Mouse (Mus musculus) ZHBTc4 (cell line): ENCODE data around the gene Taf12.

Source experiments
- DNase-seq: peaks from one replicate; pipeline ENCODE4 v3.0.0-alpha.2; 2011; ENCODE audit warnings: low read depth, low spot score

Gene Taf12

DNA sequence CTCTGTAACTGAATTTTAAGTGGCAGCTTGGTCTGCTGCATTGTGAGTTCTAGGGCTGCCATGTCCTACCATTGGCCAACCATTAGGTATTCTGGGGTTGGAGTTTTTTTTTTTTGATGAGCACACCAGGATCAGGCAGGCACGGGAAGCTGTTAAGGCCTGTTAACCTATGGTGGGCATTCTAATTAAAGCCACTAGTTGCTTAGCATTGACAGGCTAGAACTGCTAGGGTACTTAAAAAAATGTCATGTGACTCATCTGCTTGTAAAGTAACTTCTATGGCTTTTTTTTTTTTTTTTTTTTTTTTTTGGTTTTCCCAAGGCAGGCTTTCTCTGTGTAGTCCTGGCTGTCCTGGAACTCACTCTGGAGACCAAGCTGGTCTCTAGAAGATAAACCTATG lies 37.0 kb downstream of the Taf12 start:
- peak; percentile 74 for DNase-seq

DNA sequence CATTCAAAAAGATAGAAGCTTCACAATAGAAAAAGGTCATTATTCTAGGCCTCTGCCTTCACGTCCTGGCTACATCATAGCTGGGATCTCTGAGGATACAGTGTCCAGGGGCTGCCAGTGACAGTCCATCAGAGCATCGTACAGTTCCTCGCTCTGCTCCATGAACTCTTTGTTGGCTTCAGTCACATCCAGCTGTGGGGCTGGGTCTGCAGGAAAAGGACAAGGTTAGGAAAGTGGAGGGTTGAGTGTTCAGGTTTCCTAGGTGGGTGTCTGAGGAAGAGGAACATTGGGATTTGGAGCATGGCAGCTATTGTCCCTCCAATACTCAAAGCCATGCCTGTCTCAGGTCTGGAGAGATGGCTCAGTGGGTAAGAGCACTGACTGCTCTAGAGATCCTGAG lies 37.6 kb downstream of the Taf12 start:
- DNase-seq, result peak; percentile 77

DNA sequence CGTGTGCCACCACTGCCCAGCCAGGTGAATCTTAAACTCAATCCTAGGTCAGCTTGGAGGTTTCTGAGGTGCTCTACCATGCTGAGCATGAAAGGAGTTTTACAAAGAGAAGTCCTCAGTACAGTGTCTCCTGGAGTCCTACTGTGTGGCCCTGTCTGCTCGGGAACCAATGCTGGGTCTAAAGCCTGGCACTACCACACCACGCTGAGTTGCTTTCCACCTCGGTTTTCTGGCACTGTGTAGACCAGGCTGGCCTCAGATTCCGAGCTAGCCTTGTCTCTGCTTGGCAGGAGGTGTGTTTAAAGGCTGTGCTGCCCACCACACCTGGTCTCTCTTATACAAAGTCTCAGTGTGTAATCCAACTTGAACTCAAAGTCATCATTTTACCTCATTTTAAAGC lies 38.5 kb downstream of the Taf12 start:
- DNase-seq, result no peak

DNA sequence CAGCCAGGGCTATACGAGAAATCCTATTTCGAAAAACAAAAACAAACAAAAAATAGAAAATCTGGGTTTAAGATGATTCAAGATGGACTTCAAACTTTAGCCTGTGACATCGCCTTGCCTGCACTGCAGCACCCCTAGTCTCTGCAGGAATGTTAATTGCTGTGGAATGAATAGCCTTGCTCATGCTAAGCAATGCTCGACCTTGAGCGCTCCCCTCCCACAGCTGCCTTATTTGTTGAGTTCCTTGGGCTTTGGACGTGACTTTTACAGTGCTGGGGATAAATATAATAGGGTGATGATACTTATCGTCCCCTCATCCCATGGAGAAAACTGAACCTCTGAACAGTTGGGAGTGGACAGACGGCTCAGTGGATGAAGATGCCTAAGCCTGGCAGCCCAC lies 41.5 kb downstream of the Taf12 start:
- DNase-seq, result peak; percentile 92

DNA sequence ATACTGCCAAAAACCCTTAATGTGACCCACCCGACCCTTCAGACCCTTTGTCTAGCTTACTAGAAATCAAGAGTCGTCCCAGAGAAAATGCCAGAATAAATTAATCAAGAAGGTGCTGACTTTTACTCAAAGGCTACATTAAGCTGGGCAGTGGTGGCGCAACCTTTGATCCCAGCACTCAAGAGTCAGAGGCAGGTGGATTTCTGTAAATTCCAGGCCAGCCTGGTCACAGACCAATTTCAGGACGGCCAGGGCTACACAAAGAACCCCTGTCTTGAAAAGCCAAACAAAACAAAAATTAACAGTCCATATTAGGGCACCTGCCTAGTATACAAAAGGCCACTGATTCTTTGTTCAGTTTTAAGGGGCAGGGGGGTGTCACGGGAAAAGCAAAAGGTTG lies 52.3 kb downstream of the Taf12 start:
- DNase-seq, result no peak

DNA sequence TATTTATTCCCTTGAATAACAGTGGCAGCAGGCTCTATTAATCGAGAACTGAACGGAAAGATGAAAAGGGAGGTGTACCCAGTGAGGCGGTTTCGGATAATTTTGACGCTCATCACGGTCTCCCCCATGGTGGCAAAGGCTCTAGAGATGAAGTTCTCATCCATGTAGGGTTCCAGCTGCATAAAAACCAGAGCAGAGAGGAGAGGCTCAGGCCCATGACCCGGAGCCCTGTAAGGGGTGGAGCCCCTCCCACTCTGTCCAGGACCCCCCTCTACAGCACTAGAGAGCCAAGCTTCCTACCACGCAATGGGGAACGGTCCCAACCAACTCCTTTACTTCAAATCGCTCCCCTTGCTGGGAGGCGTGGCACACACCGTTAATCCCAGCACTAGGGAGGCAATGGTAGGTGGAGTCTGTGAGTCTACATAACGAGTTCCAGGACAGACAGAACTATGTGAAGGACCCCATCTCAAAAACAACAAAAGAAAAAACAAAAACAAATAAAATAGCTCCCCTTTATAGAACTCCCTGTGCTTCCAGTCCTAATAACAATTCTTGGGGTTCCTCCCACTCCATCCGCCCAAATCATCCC lies 54.3 kb downstream of the Taf12 start:
- DNase-seq, result peak; percentile 45

DNA sequence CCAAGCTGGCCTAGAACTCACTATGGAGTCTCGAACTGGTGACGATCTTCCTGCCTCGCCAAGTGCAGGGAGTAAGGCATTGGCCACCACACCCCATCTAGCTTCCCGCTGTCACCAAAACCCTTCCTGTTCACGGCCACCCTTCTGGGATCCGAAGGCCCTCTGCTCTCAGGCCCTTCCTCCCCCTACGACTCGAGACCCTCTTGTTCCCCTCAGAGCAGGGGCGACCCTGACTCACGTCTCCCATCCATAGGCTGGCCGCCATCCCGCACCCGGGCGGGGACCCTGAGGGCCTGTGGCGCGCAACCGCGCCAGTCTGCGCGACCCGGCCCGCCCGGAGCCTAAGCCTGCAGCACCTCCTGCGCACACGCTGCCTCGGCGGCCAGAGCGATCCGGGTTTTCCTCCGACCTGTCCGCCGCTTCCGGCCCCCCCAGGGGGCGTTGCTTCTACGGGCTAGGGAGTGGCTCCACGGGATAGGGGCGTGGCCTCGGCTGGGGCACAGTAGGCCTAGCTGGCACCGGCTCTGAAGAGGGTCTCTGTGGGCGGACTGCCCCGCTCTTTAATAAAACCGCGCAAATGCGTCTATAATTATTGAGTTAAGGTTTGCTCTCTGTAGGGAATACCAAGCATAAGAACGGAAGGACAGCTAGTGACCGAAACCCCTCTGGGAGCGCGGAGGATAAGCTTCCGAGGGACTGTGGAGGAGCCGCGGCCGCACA lies 55.1 kb downstream of the Taf12 start, which contains the start of gene Trnau1ap:
Gene Trnau1ap, minus strand, starts transcription at position 424 of the 720 bp plus-strand sequence.
- peak; percentile 98 for DNase-seq

DNA sequence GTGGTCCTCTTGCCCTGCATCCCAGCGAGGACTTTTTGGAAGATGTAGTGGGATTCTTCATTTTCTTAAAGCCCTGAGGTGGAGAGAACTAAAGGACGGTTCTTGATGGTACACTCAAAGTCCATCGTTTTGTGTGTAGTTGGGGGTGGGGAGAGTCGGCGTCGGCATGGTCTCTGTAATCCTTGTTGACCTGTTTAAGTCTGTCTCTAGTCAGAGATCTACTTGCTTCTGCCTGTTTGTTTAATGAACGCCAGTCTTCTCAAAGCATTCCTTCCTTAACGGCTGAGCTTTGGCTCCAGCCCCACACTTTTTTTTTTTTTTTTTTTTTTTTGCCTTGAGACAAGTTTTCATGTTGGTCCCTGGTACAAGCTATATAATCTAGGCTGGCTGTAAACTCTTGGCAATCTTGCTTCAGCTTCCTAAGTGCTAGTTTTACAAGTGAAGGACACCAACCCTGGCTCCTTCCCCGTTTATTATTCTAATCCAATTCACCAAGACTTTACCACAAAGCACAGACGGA lies 55.7 kb downstream of the Taf12 start:
- no peak for DNase-seq

DNA sequence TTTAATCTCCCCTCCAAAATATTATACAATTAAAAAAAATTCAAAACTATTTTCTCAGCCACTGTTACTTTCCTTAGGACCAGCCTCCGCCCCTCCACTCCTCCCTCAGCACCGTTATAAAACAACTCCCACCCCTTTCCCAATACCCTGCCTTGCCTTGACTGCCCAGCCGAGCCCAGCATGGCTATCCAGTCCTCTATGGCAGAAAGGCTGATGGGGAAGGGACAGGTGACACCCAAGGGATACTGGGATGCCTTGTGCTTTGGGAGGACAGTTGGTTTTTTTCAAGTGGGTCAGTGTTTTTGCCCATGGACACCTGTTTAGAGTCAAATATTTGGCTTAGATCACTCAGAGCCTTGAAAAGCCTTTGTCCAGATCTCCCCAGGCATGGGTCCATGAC lies 57.8 kb downstream of the Taf12 start:
- no peak for DNase-seq

DNA sequence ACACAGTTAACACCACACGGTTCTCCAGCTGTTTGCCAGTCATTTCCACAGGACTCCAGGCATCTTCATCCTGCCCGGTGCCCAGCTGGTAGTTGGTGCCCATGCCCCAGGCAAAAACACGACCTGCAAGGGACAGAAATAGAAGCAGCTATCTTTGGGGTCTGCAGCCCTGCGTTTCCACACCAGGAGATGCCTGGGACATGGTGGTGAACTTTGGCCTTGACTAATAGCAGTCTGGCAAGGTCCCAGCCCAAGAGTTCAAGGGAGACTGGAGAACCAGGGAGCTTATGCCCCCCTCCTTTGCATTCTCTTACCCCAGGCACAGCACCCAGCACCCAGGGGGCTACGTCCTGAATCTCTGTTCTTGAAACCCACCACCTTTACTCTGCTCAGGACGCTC lies 58.7 kb downstream of the Taf12 start:
- DNase-seq, result no peak

DNA sequence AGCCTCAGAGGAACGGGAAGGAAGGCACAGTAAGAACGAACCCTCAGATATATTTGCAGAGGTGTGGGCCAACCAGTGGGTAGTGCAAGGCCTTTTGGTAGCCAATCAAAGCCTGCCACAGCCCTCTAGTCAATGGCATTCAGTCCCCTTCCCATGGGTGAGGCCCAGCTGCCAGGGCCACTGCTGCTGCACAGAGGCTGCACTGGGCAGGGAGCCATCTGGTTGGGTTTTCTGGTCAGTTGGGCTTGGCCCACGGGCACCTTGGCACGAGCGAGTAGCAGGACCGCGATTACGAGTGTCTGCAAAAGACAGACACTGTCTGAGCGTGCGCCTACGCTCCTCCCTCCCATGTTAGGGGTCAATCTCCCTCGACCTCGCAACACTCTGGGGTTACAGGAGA lies 64.8 kb downstream of the Taf12 start:
- no peak for DNase-seq

DNA sequence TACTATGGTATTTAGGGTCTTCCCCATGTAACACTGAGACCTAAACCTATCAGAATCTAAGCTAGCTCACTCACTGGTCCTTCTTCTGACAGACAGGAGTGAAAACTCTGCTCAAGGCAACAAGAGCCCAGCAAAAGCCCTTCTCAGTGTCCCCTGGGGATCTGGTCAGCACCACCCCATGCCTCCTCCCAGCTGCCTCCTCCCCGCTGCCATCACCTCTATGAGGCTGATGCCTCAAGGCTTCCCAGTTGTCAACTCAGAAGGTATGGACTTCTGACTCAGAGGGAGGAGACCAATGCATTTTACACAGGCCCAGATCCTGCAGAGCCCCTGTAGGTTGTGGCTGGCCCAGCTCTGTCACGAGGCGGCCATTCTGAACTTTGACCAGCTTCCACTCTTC lies 67.3 kb downstream of the Taf12 start:
- DNase-seq, result no peak

DNA sequence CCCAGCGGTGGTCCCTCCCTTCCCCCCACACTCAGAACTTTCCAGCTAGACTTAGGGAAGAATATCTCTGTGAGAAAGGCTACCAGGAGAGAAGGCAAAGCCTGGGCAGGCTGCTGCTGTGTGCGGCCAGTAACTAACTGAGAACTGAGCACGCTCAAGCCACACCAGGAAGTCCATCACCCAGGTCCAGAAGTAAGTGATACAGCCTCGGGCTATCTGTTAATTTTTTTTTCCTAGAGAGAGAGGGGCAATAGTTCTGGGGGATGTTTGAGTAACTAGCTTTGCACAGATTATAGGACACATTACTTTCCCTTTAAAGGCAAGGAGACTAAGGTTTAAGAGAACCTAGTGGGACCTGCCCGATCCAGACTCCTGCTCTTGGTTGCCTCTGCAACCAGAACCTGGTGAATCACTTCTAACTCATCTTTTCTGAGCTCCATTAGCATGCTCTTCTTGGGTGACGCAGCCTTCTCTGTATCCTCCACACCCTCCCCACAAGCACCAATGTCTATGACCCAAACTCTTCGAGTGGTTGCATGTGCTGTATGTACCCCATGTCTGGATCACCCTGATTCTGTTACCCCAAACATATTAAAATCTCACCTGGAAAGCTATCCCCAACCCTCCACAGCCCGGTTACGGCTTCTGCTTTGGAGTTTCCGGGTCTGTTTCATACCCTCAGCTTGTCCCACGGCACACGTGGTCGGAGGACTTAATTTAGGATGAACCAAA lies 70.4 kb downstream of the Taf12 start:
- peak; percentile 62 for DNase-seq
